Mouse (Mus musculus): ENCODE measurements at regions not wholly inside any gene's neighbourhood (a gene's known extent, or its start where the extent isn't known, plus 50 kb on each side); places are given as distances from the start of the nearest gene placed in this dataset.

DNA sequence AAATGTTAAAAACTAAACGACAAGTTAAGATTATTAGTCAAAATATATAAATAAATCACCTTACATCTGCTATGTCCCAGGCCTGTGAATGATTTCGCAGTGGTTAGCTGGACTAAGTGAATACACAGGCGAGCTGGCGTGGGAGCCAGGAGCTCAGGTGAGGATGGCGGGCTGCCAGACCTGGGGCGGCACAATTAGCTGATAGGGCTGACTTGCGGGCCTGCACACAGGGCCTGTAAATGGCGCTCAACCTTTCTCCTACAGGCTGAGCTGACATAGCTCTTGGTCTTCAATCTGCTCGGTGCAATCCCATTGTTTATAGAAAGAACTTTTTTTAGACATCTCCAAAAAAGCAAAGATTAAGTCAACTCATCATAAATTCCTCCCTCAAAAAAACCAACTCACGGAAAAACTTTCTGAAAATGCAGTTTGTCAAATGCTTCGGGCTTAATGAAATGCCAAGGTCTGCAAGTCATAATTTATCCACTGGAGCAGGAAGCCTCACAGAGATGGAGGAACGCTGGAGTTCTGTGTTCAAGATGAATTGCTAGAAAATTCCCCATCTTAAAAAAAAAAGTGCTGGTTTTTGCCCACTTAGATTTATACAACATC is 312.7 kb upstream of the Nfe2l3 start:
- no peak for ATAC-seq (replicated peaks)
- WGBS: 91% methylated on average over 12 of the region's 12 CpGs
- Histone ChIP-seq H3K4me3 (no peak overlapping the region), H3K4me2 (no peak overlapping the region), H3K9ac (no peak overlapping the region), H3K36me3 (replicated peaks) (no peaks in the 10 kb centered on the region), H3K9me3 (no peaks in the 10 kb centered on the region), H3K4me1 (no peaks in the 10 kb centered on the region), H3K27ac (no peak overlapping the region), H3K27me3 (replicated peaks) (no peaks in the 10 kb centered on the region)

DNA sequence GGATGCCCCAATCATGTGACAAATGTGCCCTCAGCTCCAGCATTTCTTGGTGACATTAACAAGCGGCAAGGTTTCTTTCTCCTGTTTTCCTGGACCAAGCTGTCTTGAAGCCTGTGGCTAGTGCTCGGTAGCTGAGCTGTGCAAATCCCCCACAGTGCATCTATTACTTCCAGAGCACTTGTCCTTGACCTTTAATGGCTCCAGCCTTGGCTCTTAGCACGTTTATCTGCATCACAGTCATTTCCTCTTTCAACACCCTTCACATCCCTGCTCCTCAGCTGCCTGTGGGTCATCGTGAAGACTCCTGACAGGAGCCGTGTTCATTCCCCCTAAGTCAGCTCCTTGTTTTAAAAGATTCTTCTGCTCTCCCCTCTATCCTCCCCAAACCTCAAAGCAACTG is 309.5 kb upstream of the Nfe2l3 start:
- ATAC-seq (replicated peaks): no peak
- H3K4me2 ChIP-seq: no peak overlapping the region
- 55% methylated on average over 5 of the region's 5 CpGs for WGBS

GRCm38 (mm10) chr6:51127851-51128250 is 304.6 kb upstream of the Nfe2l3 start:
- H3K4me2 ChIP-seq: no peak overlapping the region
- H3K9ac ChIP-seq: no peak overlapping the region
- WGBS: 68% methylated on average over 6 of the region's 6 CpGs
- H3K9me3 ChIP-seq: no peaks in the 10 kb centered on the region
- no peaks in the 10 kb centered on the region for H3K27me3 ChIP-seq (replicated peaks)
- H3K27ac ChIP-seq: no peak overlapping the region
- H3K4me3 ChIP-seq: no peak overlapping the region
- no peaks in the 10 kb centered on the region for H3K4me1 ChIP-seq
- no peaks in the 10 kb centered on the region for H3K36me3 ChIP-seq (replicated peaks)
- no peak for ATAC-seq (replicated peaks)

More for the DNA sequence above, 309.5 kb upstream of the Nfe2l3 start:
- Histone ChIP-seq H3K36me3 (replicated peaks) (no peaks in the 10 kb centered on the region), H3K4me1 (no peaks in the 10 kb centered on the region), H3K9ac (no peak overlapping the region), H3K4me3 (no peak overlapping the region), H3K9me3 (no peaks in the 10 kb centered on the region), H3K27ac (no peak overlapping the region), H3K27me3 (replicated peaks) (no peaks in the 10 kb centered on the region)

GRCm38 (mm10) chr6:51129096-51129495 is 303.4 kb upstream of the Nfe2l3 start:
- Histone ChIP-seq H3K36me3 (replicated peaks) (no peaks in the 10 kb centered on the region), H3K9ac (no peak overlapping the region), H3K27me3 (replicated peaks) (no peaks in the 10 kb centered on the region), H3K27ac (no peak overlapping the region), H3K4me3 (no peak overlapping the region), H3K9me3 (no peaks in the 10 kb centered on the region), H3K4me1 (no peaks in the 10 kb centered on the region), H3K4me2 (no peak overlapping the region)
- no peak for ATAC-seq (replicated peaks)
- WGBS: 94% methylated on average over 13 of the region's 13 CpGs

DNA sequence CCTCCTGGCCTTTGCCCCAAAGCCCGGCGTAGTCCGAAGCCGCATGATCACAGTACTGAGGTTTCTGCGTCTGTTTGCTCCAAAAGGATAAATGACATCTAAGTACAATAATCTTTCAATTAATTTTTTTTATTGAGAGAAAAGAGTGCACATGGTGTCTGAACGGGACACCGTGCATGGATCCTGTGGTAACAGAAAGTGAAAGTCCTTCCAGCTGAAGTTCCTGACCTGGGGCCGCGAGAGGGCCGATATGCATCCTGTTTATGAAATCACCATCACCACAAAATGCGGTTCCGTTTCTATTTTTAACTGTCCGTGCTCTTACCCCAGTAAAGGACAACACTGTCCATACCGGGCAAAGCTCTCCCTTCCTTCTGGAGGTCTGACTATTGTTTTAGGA is 302.9 kb upstream of the Nfe2l3 start:
- Histone ChIP-seq H3K9me3 (no peaks in the 10 kb centered on the region), H3K27ac (no peak overlapping the region)
- WGBS: 93% methylated on average over 14 of the region's 14 CpGs

GRCm38 (mm10) chr6:51144762-51145161 is 287.7 kb upstream of the Nfe2l3 start:
- no peak overlapping the region for H3K4me3 ChIP-seq
- H3K9ac ChIP-seq: no peak overlapping the region
- no peaks in the 10 kb centered on the region for H3K36me3 ChIP-seq (replicated peaks)
- ATAC-seq (replicated peaks): no peak
- H3K9me3 ChIP-seq: no peaks in the 10 kb centered on the region
- WGBS: 69% methylated on average over 11 of the region's 11 CpGs
- H3K4me2 ChIP-seq: no peak overlapping the region
- no peaks in the 10 kb centered on the region for H3K4me1 ChIP-seq
- no peaks in the 10 kb centered on the region for H3K27me3 ChIP-seq (replicated peaks)
- no peak overlapping the region for H3K27ac ChIP-seq

More for the DNA sequence above, 302.9 kb upstream of the Nfe2l3 start:
- Histone ChIP-seq H3K9ac (no peak overlapping the region), H3K4me1 (no peaks in the 10 kb centered on the region), H3K4me3 (no peak overlapping the region), H3K36me3 (replicated peaks) (no peaks in the 10 kb centered on the region), H3K27me3 (replicated peaks) (no peaks in the 10 kb centered on the region), H3K4me2 (no peak overlapping the region)
- ATAC-seq (replicated peaks): no peak

- 94% methylated on average over 4 of the region's 4 CpGs for WGBS
Measured at GRCm38 (mm10) chr6:51145863-51146262, 286.6 kb upstream of the Nfe2l3 start.

DNA sequence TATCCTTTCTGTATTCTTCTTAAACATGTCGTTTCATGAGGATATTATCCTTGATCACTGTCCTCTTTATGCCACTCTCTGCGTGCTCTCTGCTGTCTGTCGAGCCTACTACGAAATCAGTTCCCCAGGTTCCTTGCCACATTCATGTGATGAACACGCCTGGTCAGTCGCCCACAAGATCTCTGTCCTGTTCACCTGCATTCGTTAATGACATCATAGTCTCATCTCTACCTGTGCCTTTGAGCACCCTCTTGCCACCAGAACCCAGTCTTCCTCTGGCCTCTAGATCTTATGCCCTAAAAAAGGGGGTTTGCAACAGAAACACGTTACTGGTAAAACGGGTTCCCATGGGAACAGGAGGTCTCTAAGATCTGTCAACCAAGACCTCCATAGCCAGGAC is 283.6 kb upstream of the Nfe2l3 start:
- H3K36me3 ChIP-seq (replicated peaks): no peaks in the 10 kb centered on the region
- H3K27ac ChIP-seq: no peak overlapping the region
- H3K9me3 ChIP-seq: no peaks in the 10 kb centered on the region
- H3K4me2 ChIP-seq: no peak overlapping the region
- no peak for ATAC-seq (replicated peaks)
- WGBS: 85% methylated on average over 9 of the region's 9 CpGs
- H3K4me1 ChIP-seq: no peaks in the 10 kb centered on the region
- H3K9ac ChIP-seq: no peak overlapping the region
- no peak overlapping the region for H3K4me3 ChIP-seq
- no peaks in the 10 kb centered on the region for H3K27me3 ChIP-seq (replicated peaks)

More at GRCm38 (mm10) chr6:51145863-51146262, 286.6 kb upstream of the Nfe2l3 start:
- Histone ChIP-seq H3K9ac (no peak overlapping the region), H3K4me1 (no peaks in the 10 kb centered on the region), H3K4me2 (no peak overlapping the region), H3K9me3 (no peaks in the 10 kb centered on the region), H3K36me3 (replicated peaks) (no peaks in the 10 kb centered on the region), H3K27ac (no peak overlapping the region), H3K4me3 (no peak overlapping the region), H3K27me3 (replicated peaks) (no peaks in the 10 kb centered on the region)
- no peak for ATAC-seq (replicated peaks)

DNA sequence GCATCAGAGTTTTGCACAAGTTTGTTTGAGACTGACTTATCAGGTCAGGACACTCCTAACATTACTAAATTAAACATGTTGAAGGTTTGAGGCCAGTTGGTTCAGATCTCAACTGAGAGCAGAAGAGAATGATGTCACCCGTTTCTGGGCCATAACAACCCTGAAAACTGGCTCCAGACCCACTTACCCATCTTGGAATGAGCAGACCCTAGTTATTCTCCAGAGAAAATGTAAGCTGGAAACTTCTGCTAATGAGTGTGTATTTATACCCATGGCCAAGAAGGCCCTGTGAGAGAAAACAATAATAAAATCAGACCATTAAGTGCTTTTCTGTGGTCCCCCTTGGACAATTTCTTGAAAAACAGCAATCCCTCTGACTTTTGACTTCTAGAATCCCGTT is 282.4 kb upstream of the Nfe2l3 start:
- no peaks in the 10 kb centered on the region for H3K4me1 ChIP-seq

DNA sequence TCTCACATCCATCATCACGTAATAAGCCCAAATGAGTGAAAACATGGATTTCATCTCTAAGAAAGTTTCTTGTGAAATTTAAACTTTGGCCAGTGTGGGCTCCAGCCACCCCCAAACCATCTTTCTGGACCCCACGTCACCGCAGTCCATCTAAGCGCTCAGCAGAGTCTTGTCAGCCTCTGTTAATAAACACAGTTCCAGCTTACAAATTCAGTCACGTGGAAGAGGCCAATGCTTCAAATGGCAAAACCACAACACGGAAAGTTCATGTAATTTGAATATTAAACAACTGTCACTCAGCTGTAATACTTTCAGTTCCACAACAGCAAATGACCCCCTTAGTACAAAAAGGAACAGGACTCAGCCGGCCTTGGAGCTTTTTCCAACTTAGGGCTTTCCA is 282.0 kb upstream of the Nfe2l3 start:
- Histone ChIP-seq H3K4me1 (no peaks in the 10 kb centered on the region), H3K36me3 (replicated peaks) (no peaks in the 10 kb centered on the region), H3K4me2 (no peak overlapping the region), H3K4me3 (no peak overlapping the region), H3K9me3 (no peaks in the 10 kb centered on the region), H3K27me3 (replicated peaks) (no peaks in the 10 kb centered on the region), H3K27ac (no peak overlapping the region), H3K9ac (no peak overlapping the region)
- 91% methylated on average over 7 of the region's 7 CpGs for WGBS
- no peak for ATAC-seq (replicated peaks)

More for the DNA sequence above, 282.4 kb upstream of the Nfe2l3 start:
- H3K4me3 ChIP-seq: no peak overlapping the region
- H3K9ac ChIP-seq: no peak overlapping the region
- WGBS: 97% methylated on average over 2 of the region's 2 CpGs
- no peaks in the 10 kb centered on the region for H3K36me3 ChIP-seq (replicated peaks)
- no peaks in the 10 kb centered on the region for H3K9me3 ChIP-seq
- H3K27me3 ChIP-seq (replicated peaks): no peaks in the 10 kb centered on the region
- no peak overlapping the region for H3K4me2 ChIP-seq
- H3K27ac ChIP-seq: no peak overlapping the region
- no peak for ATAC-seq (replicated peaks)

- H3K4me2 ChIP-seq: no peak overlapping the region
- WGBS: 83% methylated on average over 2 of the region's 2 CpGs
- no peak overlapping the region for H3K4me3 ChIP-seq
- H3K9me3 ChIP-seq: no peaks in the 10 kb centered on the region
- no peaks in the 10 kb centered on the region for H3K4me1 ChIP-seq
- no peak for ATAC-seq (replicated peaks)
- no peak overlapping the region for H3K9ac ChIP-seq
- no peaks in the 10 kb centered on the region for H3K27me3 ChIP-seq (replicated peaks)
- no peak overlapping the region for H3K27ac ChIP-seq
- no peaks in the 10 kb centered on the region for H3K36me3 ChIP-seq (replicated peaks)
Measured at GRCm38 (mm10) chr6:51150916-51151315, 281.6 kb upstream of the Nfe2l3 start.

DNA sequence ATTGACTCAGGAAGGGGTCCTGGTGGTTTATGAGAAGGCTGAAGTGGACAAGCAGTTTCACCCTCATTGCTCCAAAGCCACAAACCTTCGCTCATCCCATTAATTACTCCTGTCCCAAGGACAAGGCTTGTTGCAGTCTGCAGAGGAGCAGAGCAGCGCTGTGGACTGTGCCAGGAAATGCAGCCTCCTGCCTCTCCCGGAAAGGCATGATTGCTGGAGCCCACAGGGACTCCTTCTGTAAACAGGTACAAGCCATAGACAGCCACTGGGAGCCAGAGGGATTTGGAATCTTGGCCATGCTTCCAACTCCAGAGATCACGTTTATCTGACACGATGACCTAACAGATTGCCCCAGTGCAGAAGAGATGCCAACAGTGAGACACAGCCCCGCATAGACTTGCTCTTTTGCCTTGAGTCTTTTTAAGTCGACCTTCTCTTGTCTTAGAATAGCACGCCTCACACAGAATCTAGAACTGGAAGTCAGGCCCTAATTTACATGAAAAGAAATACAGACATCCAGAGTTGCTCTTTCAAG is 275.6 kb upstream of the Nfe2l3 start:
- H3K9me3 ChIP-seq: no peaks in the 10 kb centered on the region
- no peak overlapping the region for H3K27ac ChIP-seq
- no peak overlapping the region for H3K4me3 ChIP-seq
- H3K9ac ChIP-seq: no peak overlapping the region
- no peaks in the 10 kb centered on the region for H3K27me3 ChIP-seq (replicated peaks)
- H3K4me1 ChIP-seq: no peaks in the 10 kb centered on the region
- ATAC-seq (replicated peaks): no peak
- H3K36me3 ChIP-seq (replicated peaks): no peaks in the 10 kb centered on the region
- 73% methylated on average over 8 of the region's 8 CpGs for WGBS
- no peak overlapping the region for H3K4me2 ChIP-seq

DNA sequence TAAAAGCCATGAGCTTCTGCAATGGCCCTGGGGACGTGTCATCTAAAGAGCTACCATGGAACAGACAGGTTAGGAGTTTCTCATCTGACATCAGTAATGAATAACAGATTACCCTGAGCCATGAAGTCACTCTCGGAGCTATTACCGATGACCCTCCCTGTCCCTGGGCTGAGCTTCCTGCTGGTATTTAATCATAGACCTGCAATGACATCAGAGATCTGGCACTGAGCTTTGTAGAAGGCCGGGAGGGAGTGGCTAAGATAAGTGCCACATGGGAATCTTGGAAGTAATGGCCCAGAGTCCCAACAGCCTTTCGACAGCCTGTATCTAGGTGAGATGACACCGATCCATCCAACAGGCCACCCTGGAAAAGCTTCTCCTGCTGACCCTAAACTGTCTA is 271.3 kb upstream of the Nfe2l3 start:
- Histone ChIP-seq H3K9ac (no peak overlapping the region), H3K9me3 (no peaks in the 10 kb centered on the region), H3K27ac (no peak overlapping the region), H3K4me3 (no peak overlapping the region), H3K4me2 (no peak overlapping the region), H3K4me1 (no peaks in the 10 kb centered on the region), H3K36me3 (replicated peaks) (no peaks in the 10 kb centered on the region), H3K27me3 (replicated peaks) (no peaks in the 10 kb centered on the region)
- ATAC-seq (replicated peaks): no peak
- 90% methylated on average over 6 of the region's 6 CpGs for WGBS

All from midbrain, embryonic 15.5 days (tissue).